Mouse (Mus musculus): Measurements from ENCODE around the gene Smco2.

DNA sequence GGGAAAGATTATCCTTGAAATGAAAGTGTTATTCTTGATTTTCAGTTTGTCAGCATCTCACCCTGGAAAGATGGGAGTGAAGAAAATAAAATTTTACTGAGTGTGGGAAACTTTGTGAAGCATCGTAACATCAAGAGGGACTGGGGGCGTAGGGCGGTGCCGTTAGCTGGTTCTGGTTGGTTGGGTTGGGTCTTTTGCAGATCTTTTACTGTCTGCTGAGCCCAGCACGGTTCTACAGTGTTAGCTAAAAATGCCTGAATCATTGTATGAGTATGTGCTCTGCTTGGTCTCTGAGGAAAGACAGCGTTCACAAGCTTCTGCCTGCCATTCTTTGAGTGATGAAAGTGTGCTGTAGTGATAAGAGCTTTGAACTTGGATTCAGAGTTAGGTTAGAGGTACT lies 24.5 kb downstream of the Smco2 start:
- TF ChIP-seq CTCF (IDR thresholded peaks at IDR 0.05), result no peak
- TF ChIP-seq POLR2A (IDR thresholded peaks at IDR 0.05; ENCODE audit: insufficient read depth, low read depth, low read length), result no peak
- no peak for TF ChIP-seq EP300 (IDR thresholded peaks at IDR 0.05; ENCODE audit: insufficient read depth, low read depth, low read length)
